Comparison of ENCODE assay signal across 15 mouse cellular contexts in genomic region chr14:78534651-78535050, GRCm38 (mm10). TPM values are rescaled to one million over a fixed set of nuclear protein-coding genes. Genes with fewer than 3 reads are reported as not detected.
DNase-seq lines count a peak whose midpoint lies in the region; ATAC-seq and TF ChIP-seq lines count a peak whose summit lies in the region.
"Had no signal": no experiment of that assay in that cellular context is flagged by ENCODE, and none has a peak within 500 bp of the region (broad histone marks: within the 10 kb centered on the region; RNA-seq: fewer than 3 reads in every experiment).

No protein-coding gene starts in this region.

- no peak overlapping the region for H3K27ac ChIP-seq in hindbrain, embryonic 15.5 days (replicated peaks)
- no peak overlapping the region for H3K27ac ChIP-seq in hindbrain, embryonic 12.5 days
- no peak overlapping the region for H3K27ac ChIP-seq in hindbrain, embryonic 16.5 days (ENCODE audit: low read depth, low read length)
- H3K27ac ChIP-seq in hindbrain, postnatal 0 days = no peak overlapping the region
- no peak overlapping the region for H3K27ac ChIP-seq in neural tube, embryonic 13.5 days (replicated peaks)
- no peak overlapping the region for H3K27ac ChIP-seq in intestine, postnatal 0 days (ENCODE audit: low read depth, low read length)
- H3K27ac ChIP-seq: limb, embryonic 15.5 days had no signal

- no peak for ATAC-seq in hindbrain, embryonic 15.5 days (ENCODE audit: low FRiP score, low read depth)
- ATAC-seq in hindbrain, embryonic 12.5 days (ENCODE audit: low FRiP score) = no peak
- ATAC-seq in hindbrain, embryonic 16.5 days = no peak
- ATAC-seq in hindbrain, postnatal 0 days = no peak
- no peak for ATAC-seq in neural tube, embryonic 13.5 days (ENCODE audit: low read depth)
- ATAC-seq in intestine, postnatal 0 days = no peak
- ATAC-seq: forebrain, embryonic 15.5 days; inflammation-experienced regulatory T-cells, adult 6 months had no signal

- TF ChIP-seq CTCF in hindbrain, postnatal 0 days (IDR thresholded peaks at IDR 0.05; ENCODE audit: low read depth) = no peak
- TF ChIP-seq CTCF in intestine, postnatal 0 days (IDR thresholded peaks at IDR 0.05; ENCODE audit: low read depth) = no peak

- no peaks in the 10 kb centered on the region for H3K27me3 ChIP-seq in hindbrain, embryonic 15.5 days
- no peaks in the 10 kb centered on the region for H3K27me3 ChIP-seq in hindbrain, embryonic 12.5 days
- no peaks in the 10 kb centered on the region for H3K27me3 ChIP-seq in hindbrain, embryonic 16.5 days (replicated peaks; ENCODE audit: control insufficient read depth, insufficient read depth, low read length)
- no peaks in the 10 kb centered on the region for H3K27me3 ChIP-seq in hindbrain, postnatal 0 days (ENCODE audit: insufficient read depth, low read length)
- no peaks in the 10 kb centered on the region for H3K27me3 ChIP-seq in neural tube, embryonic 13.5 days
- H3K27me3 ChIP-seq in intestine, postnatal 0 days (replicated peaks; ENCODE audit: control insufficient read depth, insufficient read depth, low read length) = no peaks in the 10 kb centered on the region
- H3K27me3 ChIP-seq: forebrain, embryonic 15.5 days; limb, embryonic 15.5 days; lung, embryonic 15.5 days had no signal

- H3K36me3 ChIP-seq in hindbrain, embryonic 15.5 days = no peaks in the 10 kb centered on the region
- H3K36me3 ChIP-seq in hindbrain, embryonic 12.5 days = no peaks in the 10 kb centered on the region
- no peaks in the 10 kb centered on the region for H3K36me3 ChIP-seq in hindbrain, embryonic 16.5 days (ENCODE audit: control insufficient read depth, insufficient read depth, low read length)
- no peaks in the 10 kb centered on the region for H3K36me3 ChIP-seq in hindbrain, postnatal 0 days (ENCODE audit: insufficient read depth, low read length)
- no peaks in the 10 kb centered on the region for H3K36me3 ChIP-seq in neural tube, embryonic 13.5 days
- no peaks in the 10 kb centered on the region for H3K36me3 ChIP-seq in intestine, postnatal 0 days (ENCODE audit: control insufficient read depth, insufficient read depth)
- H3K36me3 ChIP-seq: forebrain, embryonic 15.5 days; limb, embryonic 15.5 days; lung, embryonic 15.5 days had no signal

- H3K9me3 ChIP-seq in hindbrain, embryonic 15.5 days = no peaks in the 10 kb centered on the region
- H3K9me3 ChIP-seq in hindbrain, embryonic 12.5 days (replicated peaks) = no peaks in the 10 kb centered on the region
- no peaks in the 10 kb centered on the region for H3K9me3 ChIP-seq in hindbrain, embryonic 16.5 days (ENCODE audit: control insufficient read depth, low read length)
- no peaks in the 10 kb centered on the region for H3K9me3 ChIP-seq in hindbrain, postnatal 0 days (ENCODE audit: low read length)
- H3K9me3 ChIP-seq in neural tube, embryonic 13.5 days = no peaks in the 10 kb centered on the region
- H3K9me3 ChIP-seq in intestine, postnatal 0 days (ENCODE audit: control insufficient read depth) = no peaks in the 10 kb centered on the region
- H3K9me3 ChIP-seq: forebrain, embryonic 15.5 days; limb, embryonic 15.5 days; lung, embryonic 15.5 days had no signal

- no peak overlapping the region for H3K4me3 ChIP-seq in hindbrain, embryonic 15.5 days
- H3K4me3 ChIP-seq in hindbrain, embryonic 12.5 days = no peak overlapping the region
- no peak overlapping the region for H3K4me3 ChIP-seq in hindbrain, embryonic 16.5 days (ENCODE audit: low read length)
- H3K4me3 ChIP-seq in hindbrain, postnatal 0 days (ENCODE audit: low read length) = no peak overlapping the region
- no peak overlapping the region for H3K4me3 ChIP-seq in neural tube, embryonic 13.5 days
- H3K4me3 ChIP-seq in intestine, postnatal 0 days (ENCODE audit: low read depth, low read length) = no peak overlapping the region

- DNase-seq in hindbrain, postnatal 0 days (ENCODE audit: low spot score) = no peak
- no peak for DNase-seq in adrenal gland, postnatal 10 days
- DNase-seq: cerebellum, postnatal 10 days; layer of hippocampus, postnatal 36 days; right cerebral cortex, postnatal 4 days; thymus, postnatal 4 days had no signal

- peak overlapping the region; percentile 77 for H3K4me2 ChIP-seq in hindbrain, embryonic 15.5 days
- no peak overlapping the region for H3K4me2 ChIP-seq in hindbrain, embryonic 12.5 days (replicated peaks)
- H3K4me2 ChIP-seq in hindbrain, embryonic 16.5 days (ENCODE audit: low read length) = peak overlapping the region; percentile 28
- peak overlapping the region; percentile 75; the same call in 1 of the 2 replicates for H3K4me2 ChIP-seq in hindbrain, postnatal 0 days (ENCODE audit: low read depth, low read length)
- peak overlapping the region; percentile 74 for H3K4me2 ChIP-seq in neural tube, embryonic 13.5 days
- H3K4me2 ChIP-seq in intestine, postnatal 0 days (replicated peaks; ENCODE audit: low read depth) = no peak overlapping the region

- 95% methylated on average over 5 of the region's 5 CpGs for WGBS in hindbrain, embryonic 15.5 days
- 94% methylated on average over 5 of the region's 5 CpGs for WGBS in hindbrain, embryonic 12.5 days
- 90% methylated on average over 5 of the region's 5 CpGs for WGBS in hindbrain, embryonic 16.5 days
- 81% methylated on average over 5 of the region's 5 CpGs for WGBS in hindbrain, postnatal 0 days
- WGBS in neural tube, embryonic 13.5 days = 92% methylated on average over 5 of the region's 5 CpGs
- 89% methylated on average over 5 of the region's 5 CpGs for WGBS in intestine, postnatal 0 days

- H3K9ac ChIP-seq in hindbrain, embryonic 15.5 days = no peak overlapping the region
- no peak overlapping the region for H3K9ac ChIP-seq in hindbrain, embryonic 12.5 days
- no peak overlapping the region for H3K9ac ChIP-seq in hindbrain, embryonic 16.5 days (ENCODE audit: low read depth, low read length)
- H3K9ac ChIP-seq in hindbrain, postnatal 0 days (replicated peaks; ENCODE audit: low read length) = no peak overlapping the region
- H3K9ac ChIP-seq in neural tube, embryonic 13.5 days = no peak overlapping the region
- H3K9ac ChIP-seq in intestine, postnatal 0 days (ENCODE audit: low read depth, low read length) = no peak overlapping the region
- H3K9ac ChIP-seq: limb, embryonic 15.5 days had no signal

- H3K4me1 ChIP-seq in hindbrain, embryonic 15.5 days (replicated peaks) = peaks cover 49% of the 10 kb centered on the region
- peaks cover 26% of the 10 kb centered on the region for H3K4me1 ChIP-seq in hindbrain, embryonic 12.5 days
- peaks cover 24% of the 10 kb centered on the region for H3K4me1 ChIP-seq in hindbrain, embryonic 16.5 days (ENCODE audit: control insufficient read depth, insufficient read depth, low read depth, low read length)
- peaks cover 21% of the 10 kb centered on the region for H3K4me1 ChIP-seq in hindbrain, postnatal 0 days (ENCODE audit: insufficient read depth, low read length)
- H3K4me1 ChIP-seq in neural tube, embryonic 13.5 days (replicated peaks) = peaks cover 60% of the 10 kb centered on the region
- peaks cover 5% of the 10 kb centered on the region for H3K4me1 ChIP-seq in intestine, postnatal 0 days (replicated peaks; ENCODE audit: control insufficient read depth, insufficient read depth, low read length)

RNA-seq across cellular contexts. Expression of gene Akap11, which starts 2.0 kb away (rescaled TPM):
- 33.2 and 36.8 TPM in 2 replicates for polyA plus RNA-seq in hindbrain, embryonic 15.5 days (2015; fragmentation: Nextera tagmentation; extraction: Ambion mirVana)
- polyA plus RNA-seq in hindbrain, embryonic 12.5 days (2016; fragmentation: Nextera tagmentation; extraction: Ambion mirVana) = 33.2 and 38.5 TPM in 2 replicates
- 32.1 and 33.8 TPM in 2 replicates for polyA plus RNA-seq in hindbrain, embryonic 16.5 days (2015; fragmentation: Nextera tagmentation; extraction: Ambion mirVana)
- total RNA-seq in hindbrain, postnatal 0 days (2014; rRNA removed) = 64.5 and 71.8 TPM in 2 replicates
- 28.5 and 31.3 TPM in 2 replicates for polyA plus RNA-seq in hindbrain, postnatal 0 days (2015; fragmentation: Nextera tagmentation; extraction: Ambion mirVana)
- polyA plus RNA-seq in neural tube, embryonic 13.5 days (2015; fragmentation: Nextera tagmentation; extraction: Ambion mirVana) = 32.1 and 38.2 TPM in 2 replicates
- polyA plus RNA-seq in intestine, postnatal 0 days (2015; fragmentation: Nextera tagmentation; extraction: Ambion mirVana) = 7.1 and 8.5 TPM in 2 replicates
- total RNA-seq in adrenal gland, postnatal 10 days (2021) = 10 to 100 TPM; 38.8 to 41.2 TPM

Comparison
In these comparisons a context has a peak if more than half of its experiments do, and no peak if none do; other contexts are left out.
1. H3K4me2 ChIP-seq: peak in hindbrain, embryonic 15.5 days (single experiment), hindbrain, embryonic 16.5 days (single experiment), hindbrain, postnatal 0 days (single experiment) and neural tube, embryonic 13.5 days (single experiment); none in hindbrain, embryonic 12.5 days (single experiment) and intestine, postnatal 0 days (single experiment).